Mouse (Mus musculus): Measurements from ENCODE around the gene Chst2. TPM values are rescaled to one million over a fixed set of nuclear protein-coding genes. Genes with fewer than 3 reads are reported as not detected.

Chst2 gene
- polyA plus RNA-seq, 1 experiment from 2014 or later: 0.25 TPM

DNA sequence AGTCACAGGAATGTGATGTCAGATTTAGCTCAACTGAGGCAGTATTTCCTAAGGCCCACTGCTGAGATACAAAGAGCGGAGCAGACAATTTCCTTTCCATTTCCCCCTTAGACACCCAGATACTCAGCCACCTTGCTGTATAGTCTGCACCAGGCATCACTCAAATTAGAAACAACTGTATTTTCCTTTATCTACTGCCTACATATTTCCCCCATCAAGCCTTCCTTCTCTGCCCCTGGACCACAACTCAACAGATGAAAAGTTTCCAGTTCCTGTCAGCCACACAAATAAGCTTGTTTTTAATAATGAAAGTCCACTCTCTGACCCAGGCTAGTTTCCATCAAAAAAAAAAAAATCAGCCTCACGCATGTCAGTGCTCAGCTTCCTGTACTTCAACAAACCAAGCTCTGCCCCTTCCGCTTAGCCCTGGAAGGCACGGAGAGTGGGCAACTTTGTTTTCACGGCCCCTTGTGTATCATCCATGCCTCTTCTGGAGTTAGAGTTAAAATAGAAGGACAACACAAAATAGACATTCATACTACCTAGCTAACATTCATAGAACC is 52.6 kb downstream of the Chst2 start:
- WGBS (ENCODE audit: insufficient replicate concordance): 27% methylated on average over 5 of the region's 5 CpGs

GRCm38 (mm10) chr9:95351968-95352367 is 54.6 kb downstream of the Chst2 start:
- H3K4me3 ChIP-seq (replicated peaks): no peak overlapping the region
- no peak for ATAC-seq (ENCODE audit: insufficient read depth)
- no peaks in the 10 kb centered on the region for H3K27me3 ChIP-seq
- no peaks in the 10 kb centered on the region for H3K4me1 ChIP-seq (replicated peaks)
- no peak overlapping the region for H3K9ac ChIP-seq
- H3K36me3 ChIP-seq (replicated peaks): no peaks in the 10 kb centered on the region
- no peaks in the 10 kb centered on the region for H3K9me3 ChIP-seq (replicated peaks)
- H3K4me2 ChIP-seq: no peak overlapping the region
- 56% methylated on average over 2 of the region's 2 CpGs for WGBS (ENCODE audit: insufficient replicate concordance)
- H3K27ac ChIP-seq (replicated peaks): no peak overlapping the region

More for the DNA sequence above, 52.6 kb downstream of the Chst2 start:
- no peak for ATAC-seq (ENCODE audit: insufficient read depth)
- no peak overlapping the region for H3K4me3 ChIP-seq (replicated peaks)
- H3K4me2 ChIP-seq: no peak overlapping the region
- H3K27ac ChIP-seq (replicated peaks): no peak overlapping the region
- no peaks in the 10 kb centered on the region for H3K9me3 ChIP-seq (replicated peaks)
- no peaks in the 10 kb centered on the region for H3K4me1 ChIP-seq (replicated peaks)
- no peaks in the 10 kb centered on the region for H3K27me3 ChIP-seq
- H3K9ac ChIP-seq: no peak overlapping the region
- no peaks in the 10 kb centered on the region for H3K36me3 ChIP-seq (replicated peaks)

DNA sequence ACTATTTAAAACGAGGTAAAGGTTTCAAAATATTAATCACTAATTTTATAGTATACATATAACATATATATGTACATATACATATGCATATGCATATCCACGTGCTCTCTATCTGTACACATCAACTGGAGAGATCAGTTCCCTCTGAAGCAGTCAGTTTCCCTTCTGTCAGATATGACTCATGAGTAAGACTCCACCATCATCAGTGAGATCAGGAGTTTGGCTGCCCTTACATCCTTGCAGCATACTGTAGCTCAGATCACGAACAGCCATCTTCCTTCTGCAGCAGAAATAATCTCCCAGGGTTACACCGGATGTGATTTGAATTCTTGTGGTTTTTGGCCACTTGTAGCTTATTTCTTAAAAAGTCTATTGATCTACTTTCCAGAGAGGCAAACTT is 56.0 kb downstream of the Chst2 start:
- ATAC-seq (ENCODE audit: insufficient read depth): no peak
- Histone ChIP-seq H3K4me1 (replicated peaks) (no peaks in the 10 kb centered on the region), H3K4me3 (replicated peaks) (no peak overlapping the region), H3K4me2 (no peak overlapping the region), H3K9ac (no peak overlapping the region), H3K36me3 (replicated peaks) (no peaks in the 10 kb centered on the region), H3K9me3 (replicated peaks) (no peaks in the 10 kb centered on the region), H3K27ac (replicated peaks) (no peak overlapping the region), H3K27me3 (no peaks in the 10 kb centered on the region)
- WGBS (ENCODE audit: insufficient replicate concordance): 40% methylated on average over 4 of the region's 4 CpGs

Other genes with a start within 250 kb of the Chst2 start
- 43.5 and 52.1 TPM in 2 replicates for gene U2surp, start 105.3 kb upstream of the Chst2 start, polyA plus RNA-seq (2015; fragmentation: Nextera tagmentation; extraction: Ambion mirVana)
- 13.3 and 14.9 TPM in 2 replicates for gene Paqr9, start 152.9 kb upstream of the Chst2 start, polyA plus RNA-seq (2015; fragmentation: Nextera tagmentation; extraction: Ambion mirVana)
- 5.9 and 6.2 TPM in 2 replicates for gene Pcolce2, start 230.9 kb upstream of the Chst2 start, polyA plus RNA-seq (2015; fragmentation: Nextera tagmentation; extraction: Ambion mirVana)